Mouse (Mus musculus): Measurements from ENCODE around the gene Itgb5. TPM values are rescaled to one million over a fixed set of nuclear protein-coding genes. Genes with fewer than 3 reads are reported as not detected.

The Itgb5 gene
- polyA plus RNA-seq, 1 experiment from 2014 or later, result 29.4 TPM

DNA sequence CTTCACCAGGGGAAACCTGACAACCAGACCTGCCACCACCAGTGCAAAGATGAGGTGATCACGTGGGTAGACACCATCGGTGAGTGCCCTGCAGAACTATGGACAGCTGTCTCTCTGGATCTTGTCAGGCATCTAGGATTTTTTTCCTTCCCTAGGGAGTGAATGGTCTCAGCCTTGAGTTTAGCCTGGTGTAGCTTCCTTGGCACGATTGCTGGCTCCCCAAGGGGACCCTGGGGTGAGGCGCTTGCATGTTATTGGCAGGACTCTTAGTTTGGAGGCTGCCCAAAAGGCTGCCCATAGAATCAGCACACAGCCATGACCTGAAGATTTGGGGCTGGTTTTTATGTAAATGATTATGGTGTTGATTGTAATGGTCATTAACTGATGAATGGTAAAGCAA lies 114.7 kb downstream of the Itgb5 start:
- Histone ChIP-seq H3K9ac (ENCODE audit: low read length) (no peak overlapping the region), H3K27ac (ENCODE audit: low read length) (peak overlapping the region; percentile 35; the same call in 1 of the 2 replicates), H3K4me2 (ENCODE audit: low read depth, low read length) (no peak overlapping the region), H3K4me1 (ENCODE audit: control insufficient read depth, insufficient read depth, low read length) (peaks cover 61% of the 10 kb centered on the region), H3K36me3 (ENCODE audit: control insufficient read depth, insufficient read depth) (peaks cover 11% of the 10 kb centered on the region), H3K27me3 (ENCODE audit: control insufficient read depth, insufficient read depth, low read length) (no peaks in the 10 kb centered on the region), H3K9me3 (replicated peaks; ENCODE audit: control insufficient read depth, low read length) (no peaks in the 10 kb centered on the region), H3K4me3 (ENCODE audit: low read length) (no peak overlapping the region)
- WGBS, result 71% methylated on average over 4 of the region's 4 CpGs
- no peak for ATAC-seq (replicated peaks; ENCODE audit: extremely low read depth, insufficient read depth, low FRiP score)

DNA sequence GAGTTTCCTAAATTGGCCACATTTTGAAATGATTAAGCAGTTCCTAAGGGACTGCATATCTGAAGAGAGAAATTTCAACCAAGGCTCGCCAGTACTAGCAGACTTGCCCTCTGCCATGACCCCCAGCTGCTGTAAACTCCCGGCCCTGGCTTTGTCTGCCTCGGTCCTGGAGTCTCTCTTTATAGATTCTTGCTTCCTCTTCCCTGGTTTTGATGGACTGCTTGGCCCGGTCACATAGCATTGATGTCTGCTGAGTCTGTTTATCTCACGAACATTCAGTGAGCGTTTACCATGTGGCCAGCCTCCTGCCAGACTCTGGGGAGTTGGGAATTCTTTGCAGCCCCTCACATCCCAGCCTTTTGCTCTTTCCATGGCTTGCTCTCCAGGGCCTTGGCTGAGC lies 115.3 kb downstream of the Itgb5 start:
- H3K9me3 ChIP-seq (replicated peaks; ENCODE audit: control insufficient read depth, low read length), result no peaks in the 10 kb centered on the region
- H3K27me3 ChIP-seq (ENCODE audit: control insufficient read depth, insufficient read depth, low read length), result no peaks in the 10 kb centered on the region
- H3K4me1 ChIP-seq (ENCODE audit: control insufficient read depth, insufficient read depth, low read length), result peaks cover 55% of the 10 kb centered on the region
- peak overlapping the region; percentile 58 for H3K27ac ChIP-seq (ENCODE audit: low read length)
- peak; percentile 21; the same call in 1 of the 2 replicates for ATAC-seq (replicated peaks; ENCODE audit: extremely low read depth, insufficient read depth, low FRiP score)
- H3K36me3 ChIP-seq (ENCODE audit: control insufficient read depth, insufficient read depth), result peaks cover 11% of the 10 kb centered on the region
- no peak overlapping the region for H3K4me3 ChIP-seq (ENCODE audit: low read length)
- no peak overlapping the region for H3K9ac ChIP-seq (ENCODE audit: low read length)
- 20% methylated on average over 6 of the region's 6 CpGs for WGBS
- H3K4me2 ChIP-seq (ENCODE audit: low read depth, low read length), result no peak overlapping the region

DNA sequence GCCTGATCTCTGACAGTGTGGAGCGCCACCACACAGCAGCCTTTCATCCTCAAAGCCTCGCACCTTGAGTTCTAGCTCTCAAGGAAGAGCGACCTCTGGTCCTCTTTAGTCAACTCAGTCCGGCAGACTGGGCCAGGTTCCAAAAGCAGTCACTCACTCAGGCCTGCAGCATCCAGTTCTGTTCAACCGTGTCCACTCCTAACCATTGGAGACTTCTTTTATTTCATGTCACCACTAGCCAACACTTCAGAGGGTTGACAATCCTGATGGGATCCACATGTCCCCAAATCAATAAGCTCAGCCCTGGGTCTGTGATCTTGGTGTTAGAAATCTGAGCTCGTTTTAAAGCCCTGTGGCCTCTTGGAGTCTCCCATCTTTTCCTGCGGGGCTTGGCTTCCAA lies 116.6 kb downstream of the Itgb5 start:
- WGBS, result 50% methylated on average over 7 of the region's 7 CpGs
- Histone ChIP-seq H3K36me3 (ENCODE audit: control insufficient read depth, insufficient read depth) (peaks cover 11% of the 10 kb centered on the region), H3K4me1 (ENCODE audit: control insufficient read depth, insufficient read depth, low read length) (peaks cover 42% of the 10 kb centered on the region), H3K27me3 (ENCODE audit: control insufficient read depth, insufficient read depth, low read length) (no peaks in the 10 kb centered on the region), H3K9ac (ENCODE audit: low read length) (no peak overlapping the region), H3K4me2 (ENCODE audit: low read depth, low read length) (no peak overlapping the region), H3K9me3 (replicated peaks; ENCODE audit: control insufficient read depth, low read length) (no peaks in the 10 kb centered on the region), H3K27ac (ENCODE audit: low read length) (no peak overlapping the region), H3K4me3 (ENCODE audit: low read length) (no peak overlapping the region)
- ATAC-seq (replicated peaks; ENCODE audit: extremely low read depth, insufficient read depth, low FRiP score), result no peak

DNA sequence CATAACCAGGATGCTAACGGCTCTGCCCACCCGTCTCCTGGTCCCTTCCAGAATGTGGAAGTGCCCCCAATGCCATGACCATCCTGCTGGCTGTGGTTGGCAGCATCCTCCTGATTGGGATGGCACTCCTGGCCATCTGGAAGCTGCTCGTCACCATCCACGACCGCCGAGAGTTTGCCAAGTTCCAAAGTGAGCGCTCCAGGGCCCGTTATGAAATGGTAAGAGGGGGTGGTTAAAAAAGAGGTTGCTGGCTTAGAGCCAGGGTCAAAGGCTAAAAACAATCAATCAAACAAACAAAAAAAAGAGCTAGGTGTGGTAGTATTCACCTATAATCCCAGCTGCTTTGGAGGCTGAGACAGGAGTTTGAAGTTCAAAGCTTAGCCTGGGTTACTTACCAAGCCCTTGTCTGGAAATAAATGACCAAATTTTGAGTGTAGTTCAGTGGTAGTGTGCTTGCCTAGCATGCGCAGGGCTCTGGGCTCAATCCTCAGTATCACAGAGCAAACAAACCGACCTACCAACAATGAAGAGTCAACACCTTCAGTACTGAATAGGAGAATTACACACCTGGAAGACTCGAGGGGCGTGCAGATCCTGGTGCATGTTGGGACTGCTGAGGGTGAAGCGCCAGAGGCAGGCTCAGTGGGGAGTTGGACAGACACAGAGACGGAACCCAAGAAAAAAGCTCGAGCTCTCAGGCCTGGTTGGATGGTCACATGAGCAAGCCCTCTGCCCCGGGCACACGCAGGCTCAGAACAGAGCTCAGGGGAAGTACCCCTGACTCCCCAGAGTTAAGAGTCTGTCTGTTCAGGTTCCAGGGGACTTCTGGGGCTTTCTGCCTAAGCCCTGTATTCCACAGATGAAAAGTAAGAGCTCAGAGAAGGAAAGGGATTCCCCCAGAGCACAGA lies 118.5 kb downstream of the Itgb5 start:
- H3K4me3 ChIP-seq (ENCODE audit: low read length), result no peak overlapping the region
- H3K9ac ChIP-seq (ENCODE audit: low read length), result no peak overlapping the region
- peaks cover 25% of the 10 kb centered on the region for H3K4me1 ChIP-seq (ENCODE audit: control insufficient read depth, insufficient read depth, low read length)
- no peak overlapping the region for H3K4me2 ChIP-seq (ENCODE audit: low read depth, low read length)
- WGBS, result 81% methylated on average over 17 of the region's 17 CpGs
- no peaks in the 10 kb centered on the region for H3K9me3 ChIP-seq (replicated peaks; ENCODE audit: control insufficient read depth, low read length)
- peaks cover 11% of the 10 kb centered on the region for H3K36me3 ChIP-seq (ENCODE audit: control insufficient read depth, insufficient read depth)
- no peaks in the 10 kb centered on the region for H3K27me3 ChIP-seq (ENCODE audit: control insufficient read depth, insufficient read depth, low read length)
- H3K27ac ChIP-seq (ENCODE audit: low read length), result no peak overlapping the region
- ATAC-seq (replicated peaks; ENCODE audit: extremely low read depth, insufficient read depth, low FRiP score), result no peak

DNA sequence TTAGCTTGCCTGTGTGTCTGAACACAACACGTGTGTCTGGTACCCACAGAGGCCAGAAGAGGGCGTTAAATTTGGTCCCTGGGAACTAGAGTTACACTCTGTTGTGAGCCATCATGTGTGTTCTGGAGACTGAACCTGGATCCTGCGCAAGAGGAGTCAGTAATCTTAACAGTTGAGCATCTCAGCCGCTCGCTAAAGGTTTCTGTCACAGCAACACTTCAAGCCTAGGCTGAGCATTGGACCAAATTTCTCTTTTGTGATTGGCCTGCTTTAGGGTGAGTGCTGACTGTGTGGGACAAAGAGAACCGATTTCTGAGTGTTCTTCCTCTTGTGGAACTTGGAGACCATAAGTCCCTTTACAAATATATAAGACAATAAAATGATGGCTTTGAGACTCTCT lies 120.9 kb downstream of the Itgb5 start:
- 76% methylated on average over 6 of the region's 6 CpGs for WGBS
- no peak overlapping the region for H3K9ac ChIP-seq (ENCODE audit: low read length)
- H3K27me3 ChIP-seq (ENCODE audit: control insufficient read depth, insufficient read depth, low read length), result no peaks in the 10 kb centered on the region
- no peak; the same call in 1 of the 2 replicates for ATAC-seq (replicated peaks; ENCODE audit: extremely low read depth, insufficient read depth, low FRiP score)
- peaks cover 8% of the 10 kb centered on the region for H3K4me1 ChIP-seq (ENCODE audit: control insufficient read depth, insufficient read depth, low read length)
- no peaks in the 10 kb centered on the region for H3K9me3 ChIP-seq (replicated peaks; ENCODE audit: control insufficient read depth, low read length)
- peaks cover 27% of the 10 kb centered on the region for H3K36me3 ChIP-seq (ENCODE audit: control insufficient read depth, insufficient read depth)
- H3K27ac ChIP-seq (ENCODE audit: low read length), result no peak overlapping the region
- no peak overlapping the region for H3K4me3 ChIP-seq (ENCODE audit: low read length)
- no peak overlapping the region for H3K4me2 ChIP-seq (ENCODE audit: low read depth, low read length)

DNA sequence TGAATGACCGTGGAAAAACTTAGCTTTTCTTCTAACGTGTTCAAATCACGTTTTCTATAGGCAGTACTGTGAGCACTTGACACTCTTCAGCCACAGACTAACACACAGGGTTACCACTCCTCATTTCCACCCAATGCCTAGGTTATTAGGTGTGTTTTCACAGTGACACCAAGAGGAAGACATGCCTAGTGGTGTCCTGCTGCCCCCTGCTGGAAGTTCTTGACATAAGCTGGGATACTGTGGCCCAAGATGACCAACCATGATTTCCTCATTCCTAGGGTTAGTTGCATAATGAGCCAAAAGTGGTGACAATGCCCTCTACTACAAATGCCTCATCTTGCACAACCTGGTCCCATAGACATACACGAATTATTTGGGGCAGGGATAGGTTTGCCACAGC lies 121.4 kb downstream of the Itgb5 start:
- Histone ChIP-seq H3K4me3 (ENCODE audit: low read length) (no peak overlapping the region), H3K4me2 (ENCODE audit: low read depth, low read length) (no peak overlapping the region), H3K27me3 (ENCODE audit: control insufficient read depth, insufficient read depth, low read length) (no peaks in the 10 kb centered on the region), H3K36me3 (ENCODE audit: control insufficient read depth, insufficient read depth) (peaks cover 32% of the 10 kb centered on the region), H3K27ac (ENCODE audit: low read length) (no peak overlapping the region), H3K9ac (ENCODE audit: low read length) (no peak overlapping the region), H3K9me3 (replicated peaks; ENCODE audit: control insufficient read depth, low read length) (no peaks in the 10 kb centered on the region), H3K4me1 (ENCODE audit: control insufficient read depth, insufficient read depth, low read length) (peaks cover 4% of the 10 kb centered on the region)
- ATAC-seq (replicated peaks; ENCODE audit: extremely low read depth, insufficient read depth, low FRiP score), result peak; percentile 71
- WGBS, result 20% methylated on average over 4 of the region's 4 CpGs

DNA sequence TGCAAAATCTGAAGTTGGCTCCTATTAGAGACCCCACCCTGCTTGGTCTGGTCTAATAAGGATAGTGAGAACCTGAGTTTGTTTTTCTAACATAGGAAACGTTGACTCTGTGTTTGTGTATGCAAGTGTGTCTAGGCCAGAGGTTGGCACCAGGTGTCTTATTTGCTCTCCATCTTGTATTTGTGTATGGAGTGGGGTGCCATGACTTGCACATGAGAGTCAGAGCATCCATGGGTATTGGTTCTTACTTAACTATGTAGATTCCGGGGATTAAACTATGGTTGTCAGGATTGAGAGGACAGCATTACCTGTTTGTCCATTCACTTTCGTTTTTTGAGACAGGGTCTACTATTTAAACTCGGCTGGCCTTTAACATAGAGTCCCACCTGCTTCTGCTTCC lies 123.5 kb downstream of the Itgb5 start:
- Histone ChIP-seq H3K9ac (ENCODE audit: low read length) (no peak overlapping the region), H3K4me3 (ENCODE audit: low read length) (no peak overlapping the region), H3K27me3 (ENCODE audit: control insufficient read depth, insufficient read depth, low read length) (no peaks in the 10 kb centered on the region), H3K27ac (ENCODE audit: low read length) (no peak overlapping the region), H3K9me3 (replicated peaks; ENCODE audit: control insufficient read depth, low read length) (no peaks in the 10 kb centered on the region), H3K4me2 (ENCODE audit: low read depth, low read length) (no peak overlapping the region), H3K4me1 (ENCODE audit: control insufficient read depth, insufficient read depth, low read length) (no peaks in the 10 kb centered on the region), H3K36me3 (ENCODE audit: control insufficient read depth, insufficient read depth) (peaks cover 42% of the 10 kb centered on the region)
- WGBS, result 82% methylated on average over 4 of the region's 4 CpGs
- no peak for ATAC-seq (replicated peaks; ENCODE audit: extremely low read depth, insufficient read depth, low FRiP score)

DNA sequence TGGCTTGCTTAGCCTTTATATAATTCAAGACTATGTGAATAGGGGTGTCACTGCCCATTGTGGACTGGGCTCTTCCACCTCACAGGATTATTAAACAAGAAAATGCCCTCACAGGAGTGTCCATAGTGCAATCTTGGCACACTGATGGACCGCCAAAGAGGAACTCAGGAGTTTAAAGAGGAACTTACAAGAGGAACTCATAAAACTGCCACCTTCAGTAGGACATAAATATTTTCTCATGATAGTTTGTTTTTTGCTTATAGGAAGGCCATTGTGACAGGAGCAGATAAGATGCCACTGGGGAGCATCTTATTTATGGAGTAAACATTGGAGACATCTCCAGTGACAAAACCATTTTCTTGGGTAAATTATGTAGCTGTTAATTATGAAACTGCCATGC lies 125.3 kb downstream of the Itgb5 start:
- H3K27ac ChIP-seq (ENCODE audit: low read length), result no peak overlapping the region
- H3K9ac ChIP-seq (ENCODE audit: low read length), result no peak overlapping the region
- H3K4me1 ChIP-seq (ENCODE audit: control insufficient read depth, insufficient read depth, low read length), result no peaks in the 10 kb centered on the region
- H3K4me2 ChIP-seq (ENCODE audit: low read depth, low read length), result no peak overlapping the region
- no peaks in the 10 kb centered on the region for H3K27me3 ChIP-seq (ENCODE audit: control insufficient read depth, insufficient read depth, low read length)
- 89% methylated on average over 1 of the region's 1 CpGs for WGBS
- H3K9me3 ChIP-seq (replicated peaks; ENCODE audit: control insufficient read depth, low read length), result no peaks in the 10 kb centered on the region
- H3K36me3 ChIP-seq (ENCODE audit: control insufficient read depth, insufficient read depth), result peaks cover 41% of the 10 kb centered on the region
- H3K4me3 ChIP-seq (ENCODE audit: low read length), result no peak overlapping the region
- no peak for ATAC-seq (replicated peaks; ENCODE audit: extremely low read depth, insufficient read depth, low FRiP score)

DNA sequence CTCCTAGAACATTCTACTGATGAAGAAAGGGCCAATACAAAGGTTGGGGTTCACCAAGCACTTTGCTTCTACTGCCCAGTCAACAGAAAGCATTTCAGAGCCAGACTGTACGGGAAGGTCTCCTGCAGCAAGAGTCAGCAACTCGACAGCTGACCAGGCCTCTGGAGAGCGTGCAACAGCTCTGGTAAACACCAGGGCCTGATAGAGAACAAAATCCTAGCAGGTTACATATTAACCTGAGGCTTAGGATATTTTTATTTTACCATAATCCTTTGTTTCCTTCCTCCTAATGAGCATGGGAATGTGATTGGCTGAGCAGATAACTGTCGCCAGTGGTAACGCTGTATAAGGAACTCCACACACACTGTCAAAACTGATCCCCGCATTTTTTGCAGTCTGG lies 134.0 kb downstream of the Itgb5 start:
- no peak overlapping the region for H3K27ac ChIP-seq (ENCODE audit: low read length)
- H3K4me3 ChIP-seq (ENCODE audit: low read length), result no peak overlapping the region
- 84% methylated on average over 6 of the region's 6 CpGs for WGBS
- no peak for ATAC-seq (replicated peaks; ENCODE audit: extremely low read depth, insufficient read depth, low FRiP score)
- no peaks in the 10 kb centered on the region for H3K27me3 ChIP-seq (ENCODE audit: control insufficient read depth, insufficient read depth, low read length)
- H3K9me3 ChIP-seq (replicated peaks; ENCODE audit: control insufficient read depth, low read length), result no peaks in the 10 kb centered on the region
- no peak overlapping the region for H3K4me2 ChIP-seq (ENCODE audit: low read depth, low read length)
- peaks cover 10% of the 10 kb centered on the region for H3K4me1 ChIP-seq (ENCODE audit: control insufficient read depth, insufficient read depth, low read length)
- H3K36me3 ChIP-seq (ENCODE audit: control insufficient read depth, insufficient read depth), result peaks cover 28% of the 10 kb centered on the region
- no peak overlapping the region for H3K9ac ChIP-seq (ENCODE audit: low read length)

Measured in heart, embryonic 16.5 days (tissue).